Comparison of ENCODE assay signal across 16 mouse cellular contexts in genomic region chr2:137950931-137951330, GRCm38 (mm10).
"Had no signal": no experiment of that assay in that cellular context is flagged by ENCODE, and none has a peak within 500 bp of the region (broad histone marks: within the 10 kb centered on the region; RNA-seq: fewer than 3 reads in every experiment).

No protein-coding gene starts in this region.

- H3K27me3 ChIP-seq: lung, embryonic 15.5 days; midbrain, embryonic 12.5 days; midbrain, embryonic 15.5 days; neural tube, embryonic 12.5 days; stomach, embryonic 15.5 days had no signal

- H3K27ac ChIP-seq: lung, embryonic 15.5 days; macrophage; midbrain, embryonic 10.5 days; midbrain, embryonic 12.5 days; midbrain, embryonic 15.5 days; neural tube, embryonic 12.5 days; stomach, embryonic 15.5 days; stomach, postnatal 0 days had no signal

- H3K4me3 ChIP-seq: lung, embryonic 15.5 days; midbrain, embryonic 10.5 days; midbrain, embryonic 12.5 days; midbrain, embryonic 15.5 days; neural tube, embryonic 12.5 days; stomach, embryonic 15.5 days had no signal

- H3K4me2 ChIP-seq: lung, embryonic 15.5 days; midbrain, embryonic 12.5 days; midbrain, embryonic 15.5 days; neural tube, embryonic 12.5 days; stomach, embryonic 15.5 days had no signal

- H3K36me3 ChIP-seq: lung, embryonic 15.5 days; midbrain, embryonic 10.5 days; midbrain, embryonic 12.5 days; midbrain, embryonic 15.5 days; neural tube, embryonic 12.5 days; stomach, embryonic 15.5 days had no signal

- DNase-seq: lung, adult 2 months; lung, postnatal 14 days; lung, postnatal 36 days; right cerebral cortex, postnatal 14 days; thymus, adult 2 months; thymus, postnatal 25 days; thymus, postnatal 4 days had no signal

- H3K9me3 ChIP-seq: lung, embryonic 15.5 days; midbrain, embryonic 10.5 days; midbrain, embryonic 12.5 days; midbrain, embryonic 15.5 days; neural tube, embryonic 12.5 days; stomach, embryonic 15.5 days had no signal

- H3K4me1 ChIP-seq: lung, embryonic 15.5 days; midbrain, embryonic 10.5 days; midbrain, embryonic 12.5 days; midbrain, embryonic 15.5 days; neural tube, embryonic 12.5 days; stomach, embryonic 15.5 days had no signal

- ATAC-seq: lung, postnatal 0 days; midbrain, embryonic 15.5 days had no signal

- H3K9ac ChIP-seq: lung, embryonic 15.5 days; midbrain, embryonic 12.5 days; midbrain, embryonic 15.5 days; neural tube, embryonic 12.5 days; stomach, embryonic 15.5 days had no signal
